Mouse (Mus musculus) CH12.LX (cell line): ENCODE results near the gene Ripk4. TPM values are rescaled to one million over a fixed set of nuclear protein-coding genes. Genes with fewer than 3 reads are reported as not detected.

Experiments used
- DNase-seq: peaks from one replicate; pipeline ENCODE4 v3.0.0-alpha.2; 2013; ENCODE audit errors: extremely low read depth
- H3K27ac ChIP-seq: 2 replicates; pipeline ENCODE4 v1.5.1; 2012; ENCODE audit warnings: low read depth, mild to moderate bottlenecking, control low read depth, moderate library complexity; ENCODE audit not compliant: insufficient read depth
- H3K27me3 ChIP-seq: replicated peaks from 2 replicates; pipeline ENCODE3; 2012; ENCODE audit warnings: inconsistent platforms
- H3K36me3 ChIP-seq, 2 experiments: replicated peaks in 1 of 2; 2 replicates each; pipeline versions ENCODE3 to v1.6.1; 2012; ENCODE audit warnings: inconsistent platforms in 1 of 2, low read length in 1 of 2, mild to moderate bottlenecking in 1 of 2, mixed read lengths in 1 of 2, moderate library complexity in 1 of 2; ENCODE audit not compliant: control insufficient read depth in 1 of 2, insufficient read depth in 1 of 2
- H3K4me1 ChIP-seq, 2 experiments: 2 replicates each; pipeline ENCODE4 v1.6.1; 2012; ENCODE audit warnings: inconsistent platforms in 1 of 2, moderate library complexity in 1 of 2; ENCODE audit not compliant: insufficient read depth in 2 of 2, control insufficient read depth in 1 of 2
- H3K4me2 ChIP-seq: 2 replicates; pipeline ENCODE4 v1.6.1; 2012; ENCODE audit warnings: low read depth, mild to moderate bottlenecking, control low read depth; ENCODE audit not compliant: poor library complexity, insufficient read depth, severe bottlenecking
- H3K4me3 ChIP-seq, 3 experiments: fragments of 150-350 bp in 1 of 3; sonication (generic) in 1 of 3; replicated peaks in 1 of 3; 2 replicates each; pipeline versions ENCODE3 to v1.5.1; 2011 to 2012; ENCODE audit warnings: low read depth in 2 of 3, low read length in 2 of 3, mild to moderate bottlenecking in 2 of 3, moderate library complexity in 2 of 3, control low read depth in 1 of 3, improper control_type of control experiment in 1 of 3, inconsistent platforms in 1 of 3, mixed read lengths in 1 of 3; ENCODE audit not compliant: poor library complexity in 1 of 3
- H3K79me2 ChIP-seq: replicated peaks from 2 replicates; pipeline ENCODE4 v1.6.1; 2012; ENCODE audit warnings: mild to moderate bottlenecking, moderate library complexity; ENCODE audit not compliant: control insufficient read depth, poor library complexity, insufficient read depth, severe bottlenecking; ENCODE audit errors: extremely low read depth
- H3K9ac ChIP-seq: 2 replicates; pipeline ENCODE4 v1.6.1; 2012; ENCODE audit warnings: low read depth, mild to moderate bottlenecking, control low read depth, moderate library complexity; ENCODE audit not compliant: insufficient read depth
- H3K9me3 ChIP-seq: replicated peaks from 2 replicates; pipeline ENCODE3; 2012; ENCODE audit warnings: low read length, inconsistent platforms, mixed read lengths
- BHLHE40 ChIP-seq: IDR thresholded peaks from 2 replicates; pipeline ENCODE4 v1.6.1; 2011; ENCODE audit warnings: mild to moderate bottlenecking, low read depth, low read length, improper control_type of control experiment
- CHD1 ChIP-seq: IDR thresholded peaks from 2 replicates; pipeline ENCODE4 v1.6.1; 2012; ENCODE audit warnings: low read depth, low read length, improper control_type of control experiment, inconsistent platforms
- CHD2 ChIP-seq: IDR thresholded peaks from 2 replicates; pipeline ENCODE4 v1.6.1; 2011; ENCODE audit warnings: low read length, improper control_type of control experiment
- E2F4 ChIP-seq: IDR thresholded peaks from 2 replicates; pipeline ENCODE4 v1.6.1; 2011; ENCODE audit warnings: low read depth, low read length, improper control_type of control experiment; ENCODE audit not compliant: insufficient replicate concordance
- ELF1 ChIP-seq: IDR thresholded peaks from 2 replicates; pipeline ENCODE4 v1.6.1; 2014; ENCODE audit warnings: low read depth, mild to moderate bottlenecking, inconsistent platforms, low read length, improper control_type of control experiment
- ETS1 ChIP-seq: conservative IDR thresholded peaks from 2 replicates; pipeline ENCODE4 v1.6.1; 2012; ENCODE audit warnings: low read depth, mild to moderate bottlenecking, inconsistent platforms, low read length, improper control_type of control experiment, moderate library complexity
- GABPA ChIP-seq: IDR thresholded peaks from 2 replicates; pipeline ENCODE4 v1.6.1; 2012; ENCODE audit warnings: low read depth, low read length, improper control_type of control experiment, inconsistent platforms; ENCODE audit not compliant: insufficient replicate concordance
- HCFC1 ChIP-seq: IDR thresholded peaks from 2 replicates; pipeline ENCODE4 v1.6.1; 2012; ENCODE audit warnings: low read depth, mild to moderate bottlenecking, inconsistent platforms, low read length, improper control_type of control experiment
- IRF4 ChIP-seq: IDR thresholded peaks from 2 replicates; pipeline ENCODE4 v1.6.1; 2014; ENCODE audit warnings: low read depth, mild to moderate bottlenecking, inconsistent platforms, low read length, improper control_type of control experiment
- JUN ChIP-seq: IDR thresholded peaks from 2 replicates; pipeline ENCODE4 v1.6.1; 2011; ENCODE audit warnings: low read depth, mild to moderate bottlenecking, low read length, improper control_type of control experiment, moderate library complexity; ENCODE audit not compliant: insufficient read depth
- JUND ChIP-seq: conservative IDR thresholded peaks from 2 replicates; pipeline ENCODE4 v1.6.1; 2011; ENCODE audit warnings: low read depth, low read length, improper control_type of control experiment
- MAFK ChIP-seq: IDR thresholded peaks from 2 replicates; pipeline ENCODE4 v1.6.1; 2011; ENCODE audit warnings: low read length, improper control_type of control experiment; ENCODE audit not compliant: insufficient replicate concordance
- MAZ ChIP-seq: IDR thresholded peaks from 2 replicates; pipeline ENCODE4 v1.6.1; 2012; ENCODE audit warnings: low read depth, mild to moderate bottlenecking, inconsistent platforms, low read length, improper control_type of control experiment, moderate library complexity
- MEF2A ChIP-seq: IDR thresholded peaks from 2 replicates; pipeline ENCODE4 v1.6.1; 2014; ENCODE audit warnings: low read depth, mild to moderate bottlenecking, inconsistent platforms, low read length, improper control_type of control experiment, borderline replicate concordance
- MXI1 ChIP-seq: IDR thresholded peaks from 2 replicates; pipeline ENCODE4 v1.6.1; 2011; ENCODE audit warnings: mild to moderate bottlenecking, low read depth, low read length, improper control_type of control experiment
- MYC ChIP-seq: IDR thresholded peaks from 2 replicates; pipeline ENCODE4 v1.6.1; 2011; ENCODE audit warnings: low read depth, mild to moderate bottlenecking, improper control_type of control experiment, low read length
- PAX5 ChIP-seq: IDR thresholded peaks from 2 replicates; pipeline ENCODE4 v1.6.1; 2012; ENCODE audit warnings: low read length, inconsistent platforms, mixed read lengths
- POLR2AphosphoS2 ChIP-seq: IDR thresholded peaks from 2 replicates; pipeline ENCODE4 v1.6.1; 2011; ENCODE audit warnings: low read depth, low read length, improper control_type of control experiment
- RAD21 ChIP-seq: IDR thresholded peaks from 2 replicates; pipeline ENCODE4 v1.6.1; 2011; ENCODE audit warnings: low read depth, mild to moderate bottlenecking, low read length, improper control_type of control experiment, moderate library complexity
- RCOR1 ChIP-seq: conservative IDR thresholded peaks from 2 replicates; pipeline ENCODE4 v1.6.1; 2012; ENCODE audit warnings: low read depth, mild to moderate bottlenecking, inconsistent platforms, low read length, improper control_type of control experiment
- SIN3A ChIP-seq: IDR thresholded peaks from 2 replicates; pipeline ENCODE4 v1.6.1; 2012; ENCODE audit warnings: low read length, improper control_type of control experiment, inconsistent platforms
- SMC3 ChIP-seq: IDR thresholded peaks from 2 replicates; pipeline ENCODE4 v1.6.1; 2011; ENCODE audit warnings: low read depth, low read length, improper control_type of control experiment
- TCF12 ChIP-seq: IDR thresholded peaks from 2 replicates; pipeline ENCODE4 v1.6.1; 2014; ENCODE audit warnings: low read depth, mild to moderate bottlenecking, inconsistent platforms, low read length, improper control_type of control experiment
- UBTF ChIP-seq: IDR thresholded peaks from 2 replicates; pipeline ENCODE4 v1.6.1; 2012; ENCODE audit warnings: low read depth, mild to moderate bottlenecking, inconsistent platforms, low read length, improper control_type of control experiment, moderate library complexity
- USF1 ChIP-seq: IDR thresholded peaks from 2 replicates; pipeline ENCODE4 v1.6.1; 2014; ENCODE audit warnings: low read depth, mild to moderate bottlenecking, inconsistent platforms, low read length, improper control_type of control experiment
- USF2 ChIP-seq: conservative IDR thresholded peaks from 2 replicates; pipeline ENCODE4 v1.6.1; 2011; ENCODE audit warnings: low read depth, low read length, improper control_type of control experiment
- ZKSCAN1 ChIP-seq: IDR thresholded peaks from 2 replicates; pipeline ENCODE4 v1.6.1; 2012; ENCODE audit warnings: low read depth, inconsistent platforms, low read length, improper control_type of control experiment, borderline replicate concordance
- ZNF384 ChIP-seq: IDR thresholded peaks from 2 replicates; pipeline ENCODE4 v1.6.1; 2012; ENCODE audit warnings: low read depth, low read length, improper control_type of control experiment, inconsistent platforms
- dilution Hi-C: fragments of 300-500 bp; cut with MboI; formaldehyde crosslinking; loops from 2 replicates; pipeline ENCODE4 v1.14.3; 2020; ENCODE audit warnings: low sequenced_read_pairs; ENCODE audit not compliant: extremely low pct_unique_long_range_greater_than_20kb, extremely low pct_ligation_motif_present
- in situ Hi-C: fragments of 300-500 bp; cut with MboI; formaldehyde crosslinking; loops from 3 replicates; pipeline ENCODE4 v1.14.3; 2019; ENCODE audit warnings: low sequenced_read_pairs, low pct_ligation_motif_present, low pct_unique_long_range_greater_than_20kb, mixed read lengths
- polyA plus RNA-seq: library from polyadenylated mRNA; unstranded; fragments of >175 nt; gene quantifications from 2 replicates; pipeline ENCODE4 v1.2.1, GENCODE M21; 2012; ENCODE audit warnings: low read depth; ENCODE audit not compliant: insufficient read length
- total RNA-seq, 2 experiments: library from RNA; depleted of rRNA; stranded (reverse); fragments of 300-350 nt in 1 of 2; fragments of >200 nt in 1 of 2; gene quantifications; 2 replicates each; pipeline ENCODE4 v1.2.3; 2012 to 2014

The Ripk4 gene
- total and polyA plus RNA-seq, 3 experiments: 0.04 to 0.09 TPM; not detected in 1

GRCm38 (mm10) chr16:97748421-97748820 lies 15.2 kb downstream of the Ripk4 start:
- H3K27ac ChIP-seq: no peak overlapping the region
- no peaks in the 10 kb centered on the region for H3K79me2 ChIP-seq
- no peak overlapping the region for H3K9ac ChIP-seq
- H3K27me3 ChIP-seq: no peaks in the 10 kb centered on the region
- no peaks in the 10 kb centered on the region for H3K9me3 ChIP-seq
- H3K4me3 ChIP-seq: no peak overlapping the region
- no peaks in the 10 kb centered on the region for H3K36me3 ChIP-seq
- TF ChIP-seq JUN (no peak), CHD2 (no peak), USF1 (no peak), MAZ (no peak), JUND (no peak), SIN3A (no peak), MYC (no peak), SMC3 (no peak), E2F4 (no peak), MAFK (no peak), IRF4 (no peak), USF2 (no peak), PAX5 (no peak), MEF2A (no peak), POLR2AphosphoS2 (no peak), RCOR1 (no peak), UBTF (no peak), MXI1 (no peak)
- no peak for DNase-seq
- in situ Hi-C loops (no loop called here), dilution Hi-C loops (no loop called here)
- H3K4me2 ChIP-seq: no peak overlapping the region
- H3K4me1 ChIP-seq: no peaks in the 10 kb centered on the region

GRCm38 (mm10) chr16:97738030-97738429 lies 25.6 kb downstream of the Ripk4 start:
- no peak overlapping the region for H3K9ac ChIP-seq
- no peaks in the 10 kb centered on the region for H3K36me3 ChIP-seq
- no peaks in the 10 kb centered on the region for H3K27me3 ChIP-seq
- no peak overlapping the region for H3K27ac ChIP-seq
- DNase-seq: no peak
- H3K4me2 ChIP-seq: no peak overlapping the region
- no peaks in the 10 kb centered on the region for H3K79me2 ChIP-seq
- no peaks in the 10 kb centered on the region for H3K9me3 ChIP-seq
- peaks cover 0 to 5% of the 10 kb centered on the region in 2 experiments; a peak in 1 of 4 replicates for H3K4me1 ChIP-seq
- no peak overlapping the region for H3K4me3 ChIP-seq
- TF ChIP-seq CHD2: no peak
- no peak for TF ChIP-seq UBTF
- no peak for TF ChIP-seq MAFK
- no peak for TF ChIP-seq CHD1
- TF ChIP-seq GABPA: no peak
- TF ChIP-seq JUND: no peak
- no peak for TF ChIP-seq ELF1
- no peak for TF ChIP-seq ZKSCAN1
- no peak for TF ChIP-seq E2F4
- no peak for TF ChIP-seq PAX5
- no peak for TF ChIP-seq ETS1
- no peak for TF ChIP-seq MAZ
- no peak for TF ChIP-seq SMC3
- no peak for TF ChIP-seq TCF12
- TF ChIP-seq HCFC1: no peak
- no peak for TF ChIP-seq USF2
- no peak for TF ChIP-seq BHLHE40
- no peak for TF ChIP-seq ZNF384
- no peak for TF ChIP-seq RAD21
- TF ChIP-seq, all 38 proteins: peak for 0
- dilution Hi-C loops: no loop called here
- in situ Hi-C loops: no loop called here
